Mouse (Mus musculus): ENCODE measurements around the gene Cnnm3.

Gene Cnnm3

DNA sequence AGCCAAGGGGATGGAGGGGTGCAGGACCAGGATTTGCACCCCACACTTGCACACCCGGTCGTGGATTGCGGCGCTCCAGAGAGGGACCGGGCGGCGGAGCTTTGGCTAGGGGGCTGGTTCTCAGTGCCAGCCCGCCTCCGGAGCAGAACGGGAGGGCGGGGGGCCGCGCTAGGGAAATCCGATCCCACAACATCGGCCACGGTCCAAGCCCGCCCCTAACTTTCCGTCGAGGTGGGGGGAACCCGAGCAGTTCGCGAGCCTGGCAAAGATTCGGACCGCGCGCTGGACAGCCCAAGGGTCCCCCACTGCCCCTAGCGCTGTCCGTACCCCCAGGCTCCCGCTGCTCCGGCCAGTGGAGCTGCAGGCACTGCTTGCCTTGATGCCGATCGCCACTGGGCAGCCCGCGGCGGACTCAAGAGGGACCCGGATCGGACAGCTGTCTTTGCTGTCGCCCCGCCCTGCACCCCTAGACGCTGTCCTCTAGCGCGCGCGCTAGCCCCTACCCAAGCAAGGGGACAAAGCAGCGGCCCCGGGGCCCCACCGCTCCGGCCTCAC lies 45.9 kb downstream of the Cnnm3 start:
- peak; percentile 87 for DNase-seq (ENCODE audit: low spot score)

DNA sequence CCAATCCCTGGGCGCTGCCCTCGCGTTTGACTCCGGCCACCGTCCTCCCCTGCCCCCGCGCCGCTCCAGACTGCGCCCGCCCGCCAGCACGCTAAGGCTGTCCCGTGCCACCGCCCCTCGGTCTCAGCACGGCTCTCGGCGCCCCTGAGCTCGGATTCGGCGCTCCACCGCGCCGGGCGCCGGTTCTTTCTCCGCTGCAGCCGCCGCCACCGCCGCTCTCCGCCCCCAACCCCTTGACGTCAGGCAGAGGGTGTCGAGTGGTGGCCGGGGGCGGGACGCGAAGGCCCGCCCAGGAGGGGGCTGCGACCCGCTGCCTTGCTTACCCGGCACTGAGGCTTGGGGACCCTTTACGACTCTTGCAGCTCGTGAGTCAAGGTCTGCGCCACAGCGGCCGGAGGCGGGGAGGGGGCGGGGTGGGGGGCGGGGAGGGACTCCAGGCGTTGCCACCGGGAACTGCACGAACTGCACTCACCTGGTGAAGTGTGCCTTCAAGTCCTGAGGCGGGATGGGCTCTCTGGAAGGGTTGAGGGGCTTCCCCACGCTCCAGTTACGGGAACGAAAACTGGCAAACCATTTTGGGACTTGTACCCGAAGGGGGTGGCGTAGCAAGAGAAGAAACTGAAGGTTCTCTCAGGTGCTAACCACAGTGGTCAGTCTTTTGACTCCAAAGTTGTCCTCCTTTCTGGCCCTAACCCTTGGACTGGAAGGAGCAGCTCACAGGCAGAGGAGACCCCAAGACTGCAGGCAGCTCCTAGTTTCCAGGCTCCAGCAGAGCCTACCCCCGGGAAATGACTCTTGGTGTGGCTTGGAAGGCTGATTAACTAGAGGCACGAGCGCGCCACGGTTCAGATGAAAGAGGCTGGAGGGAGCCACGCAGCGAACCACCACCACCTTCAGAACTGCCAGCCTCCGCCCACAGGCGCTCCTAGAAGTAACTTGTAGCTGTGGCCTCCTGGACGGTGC lies 46.6 kb downstream of the Cnnm3 start, which contains the start of gene Sema4c:
Sema4c (minus strand) TSS at position 319 of the 963 bp plus-strand sequence.
- DNase-seq (ENCODE audit: low spot score) = peak; percentile 88

DNA sequence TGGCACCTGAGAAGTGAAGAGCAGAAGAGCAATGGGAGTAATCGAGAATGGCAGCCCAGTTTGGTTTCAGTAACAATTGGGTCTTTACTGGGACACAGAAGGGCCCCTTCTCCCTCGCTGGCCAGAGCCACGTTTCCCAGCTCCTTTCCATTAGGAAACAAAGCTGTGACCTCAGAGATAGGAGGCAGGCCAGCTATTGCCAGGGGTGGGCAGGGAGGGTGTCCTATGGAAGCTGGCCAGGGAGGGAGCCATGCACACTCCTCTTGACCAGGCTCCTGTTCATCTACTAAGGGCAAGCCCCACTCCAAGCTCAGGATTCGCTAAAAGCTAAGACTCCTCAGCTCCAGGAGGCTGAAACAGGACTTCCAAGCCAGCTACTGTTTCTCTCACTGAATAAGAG lies 47.6 kb downstream of the Cnnm3 start:
- DNase-seq (ENCODE audit: low spot score) = peak; percentile 53

DNA sequence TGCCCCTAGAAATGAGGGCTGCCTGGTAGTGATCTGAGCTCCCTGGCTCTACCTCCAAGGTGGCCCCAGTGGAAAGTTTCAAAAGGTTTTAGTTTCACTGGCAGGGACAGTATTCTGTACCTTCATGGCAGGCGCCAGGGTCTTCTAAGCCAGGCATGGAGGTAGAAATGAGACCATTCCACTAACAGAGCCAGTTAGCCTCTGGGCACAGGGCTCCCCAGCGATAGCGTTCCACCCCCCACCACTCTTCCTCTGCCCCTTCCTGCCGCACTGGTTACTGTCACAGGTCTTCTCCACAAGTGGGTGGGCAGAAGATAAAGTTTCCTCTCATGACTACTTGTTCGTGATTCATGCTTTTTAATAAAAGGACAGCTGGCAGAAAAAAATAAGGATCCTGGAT lies 48.2 kb downstream of the Cnnm3 start:
- DNase-seq (ENCODE audit: low spot score) = no peak

DNA sequence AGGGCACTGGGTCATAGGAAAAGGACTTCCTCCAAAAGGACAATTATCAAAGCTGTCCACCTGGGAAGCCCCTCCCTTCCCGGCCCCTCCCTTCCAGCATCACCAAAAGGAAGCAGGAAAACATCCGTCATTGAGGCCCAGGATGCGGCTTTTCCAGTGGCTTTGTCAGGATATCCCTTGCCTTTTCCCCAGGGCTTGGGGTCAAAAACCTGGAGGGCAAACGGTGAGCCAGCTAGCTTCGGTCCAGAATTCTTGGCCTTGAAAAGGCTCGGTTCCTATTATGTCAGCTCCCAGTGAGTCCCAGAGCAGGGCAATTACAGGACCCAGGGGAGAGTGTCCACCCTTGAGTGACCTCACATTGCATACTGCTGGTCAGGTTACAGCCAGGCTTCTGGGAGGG lies 49.2 kb downstream of the Cnnm3 start:
- no peak for DNase-seq (ENCODE audit: low spot score)

DNA sequence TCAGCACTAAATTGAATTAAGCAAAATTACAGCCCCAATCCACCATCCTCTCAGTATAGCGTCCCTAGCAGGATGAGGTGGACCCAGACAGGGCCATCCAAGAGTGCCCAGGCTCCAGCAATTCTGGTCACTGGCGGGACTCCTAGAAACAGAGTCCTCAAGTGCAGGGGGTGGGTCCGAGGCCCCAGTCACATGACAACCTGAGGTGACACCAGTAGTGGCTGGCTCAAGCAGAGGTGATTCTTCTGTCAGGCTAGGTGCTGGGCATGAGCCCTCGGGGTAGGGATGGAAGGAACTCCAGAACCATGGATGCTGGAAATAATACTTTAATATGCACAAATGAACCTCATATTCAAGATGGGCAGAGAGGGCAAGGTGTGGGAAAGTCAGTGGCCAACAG lies 50.7 kb downstream of the Cnnm3 start:
- no peak for DNase-seq (ENCODE audit: low spot score)

DNA sequence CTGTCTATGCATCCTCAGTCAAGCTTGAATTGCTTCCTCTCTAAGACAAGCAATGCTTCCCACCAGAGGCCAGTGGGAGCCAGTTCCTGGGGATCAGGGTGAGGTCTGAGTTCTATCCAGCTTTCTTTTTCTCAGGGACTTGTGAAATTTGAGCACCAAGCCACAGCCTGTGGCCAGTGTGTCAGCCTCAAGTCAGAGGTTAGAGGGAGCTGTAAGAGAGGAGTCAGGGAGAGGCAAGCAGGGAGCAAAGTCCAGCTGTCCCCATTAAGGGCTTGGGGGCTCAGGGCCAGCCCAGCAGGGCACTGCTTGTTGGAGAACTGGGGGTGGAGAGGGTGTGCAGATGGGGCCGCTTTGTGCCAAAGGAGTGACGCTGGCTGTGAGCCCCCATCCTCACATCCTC lies 51.5 kb downstream of the Cnnm3 start:
- DNase-seq (ENCODE audit: low spot score) = peak; percentile 16

DNA sequence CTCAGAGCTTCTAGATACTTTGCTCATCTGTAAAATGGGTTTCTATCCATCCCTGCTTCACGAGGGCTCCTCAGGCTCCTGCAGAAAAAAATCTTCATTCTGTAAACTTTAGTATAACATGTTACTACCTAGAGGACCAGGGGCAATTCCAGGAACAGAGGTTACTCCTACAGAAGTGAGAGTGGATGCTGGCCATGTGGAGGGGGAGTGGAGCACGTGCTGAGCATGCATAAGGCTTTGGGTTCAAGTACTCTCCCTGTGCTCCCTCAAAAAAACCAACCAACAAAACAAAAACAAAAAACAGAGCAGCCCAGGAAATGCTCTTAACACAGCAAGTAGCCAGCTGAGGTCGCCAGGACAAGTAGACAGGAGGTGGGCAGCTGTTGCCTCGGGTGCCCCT lies 52.0 kb downstream of the Cnnm3 start:
- no peak for DNase-seq (ENCODE audit: low spot score)

DNA sequence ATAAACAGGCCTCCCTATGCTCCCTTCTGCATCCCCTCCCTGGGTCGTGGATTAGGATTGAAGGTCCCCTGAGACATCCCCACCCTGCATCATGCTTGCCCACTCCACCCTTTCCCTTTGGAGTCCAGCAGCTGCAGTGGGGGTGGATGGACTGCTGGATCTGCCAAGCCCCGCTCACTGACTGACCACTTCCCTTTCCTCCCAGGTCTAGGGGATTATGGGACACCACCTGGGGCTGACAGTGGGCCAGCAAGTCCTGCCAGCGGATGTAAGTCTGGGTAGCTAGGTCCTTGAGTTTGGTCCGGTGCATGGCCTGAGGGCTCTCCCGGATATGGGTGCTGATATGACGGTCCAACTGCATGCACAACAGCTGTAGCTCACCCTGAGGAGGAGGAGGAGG lies 52.4 kb downstream of the Cnnm3 start:
- no peak for DNase-seq (ENCODE audit: low spot score)

DNA sequence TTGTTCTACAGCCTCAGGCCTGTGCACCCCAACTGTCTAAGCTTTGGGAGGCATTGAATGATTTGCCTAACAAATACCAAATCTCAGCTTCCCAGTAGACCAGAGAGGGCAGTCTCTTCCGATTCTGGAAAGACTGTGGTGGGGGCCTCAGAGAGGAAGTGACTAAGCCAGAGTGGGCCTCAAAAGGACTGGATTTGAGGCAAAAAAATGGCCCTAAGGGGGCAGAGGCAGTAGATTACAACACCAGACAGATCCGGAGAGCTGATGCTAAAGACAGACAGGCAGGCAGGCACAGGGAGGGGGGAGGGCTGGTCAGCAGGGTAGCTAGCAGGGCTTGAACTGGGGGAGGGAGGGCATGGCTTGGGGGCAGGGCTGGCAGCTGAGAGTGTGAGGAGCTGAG lies 54.8 kb downstream of the Cnnm3 start:
- no peak for DNase-seq (ENCODE audit: low spot score)

DNA sequence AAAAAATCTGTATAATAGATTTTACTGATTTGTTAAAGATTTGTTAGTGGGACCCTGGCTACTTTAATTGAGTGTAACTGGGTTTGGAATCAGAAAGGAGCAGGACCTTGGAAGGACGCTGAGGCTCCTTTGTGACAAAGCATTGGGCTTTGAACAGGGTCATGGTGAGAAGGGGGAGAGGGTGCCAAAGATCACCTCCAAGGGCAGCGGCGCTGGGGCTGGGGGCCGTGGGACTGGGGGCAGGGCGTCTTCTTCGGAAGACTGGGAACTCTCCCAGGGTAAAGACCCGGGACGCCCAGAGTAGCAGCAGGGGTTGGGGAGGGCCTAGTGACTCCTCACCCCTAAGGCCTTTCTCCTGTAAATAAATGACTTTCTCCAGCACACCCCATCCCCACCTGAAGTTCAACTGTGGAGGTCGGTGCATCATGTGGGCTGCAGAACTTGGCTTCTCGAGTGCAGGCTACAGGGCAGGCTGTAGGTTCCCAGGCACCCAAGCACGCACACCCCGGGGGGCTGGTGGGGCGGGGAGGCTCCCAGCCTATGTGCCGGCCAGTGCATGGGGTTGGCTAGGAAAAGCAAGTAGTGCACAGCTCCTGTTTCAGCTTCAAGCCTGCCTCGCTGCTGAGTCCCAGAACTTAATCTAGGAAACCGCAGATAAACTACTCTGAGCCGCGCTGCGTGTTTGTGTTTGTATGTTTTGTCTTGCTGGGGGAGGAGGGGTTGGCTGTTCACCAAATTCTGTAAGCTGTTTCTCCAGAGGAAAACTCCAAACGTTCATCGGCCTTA lies 56.3 kb downstream of the Cnnm3 start:
- no peak for DNase-seq (ENCODE audit: low spot score)

DNA sequence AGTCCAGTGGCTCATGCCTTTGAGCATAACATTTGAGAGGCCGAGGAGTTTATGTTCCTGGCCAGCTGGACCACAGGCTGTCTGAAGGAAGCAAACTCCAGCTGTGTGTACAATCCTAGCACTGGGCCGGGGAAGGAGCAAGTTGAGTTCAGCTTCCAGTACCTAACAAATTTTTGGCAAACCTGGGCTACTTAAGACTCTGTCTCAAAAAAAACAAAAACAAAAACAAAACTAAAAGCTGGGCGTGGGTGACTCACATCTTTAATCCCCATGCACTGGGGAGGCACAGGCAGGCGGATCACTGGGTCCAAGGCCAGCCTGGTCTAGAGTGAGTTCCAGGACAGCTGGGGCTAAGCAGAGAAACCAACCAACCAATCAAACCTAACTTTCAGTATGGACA lies 57.1 kb downstream of the Cnnm3 start:
- no peak for DNase-seq (ENCODE audit: low spot score)

DNA sequence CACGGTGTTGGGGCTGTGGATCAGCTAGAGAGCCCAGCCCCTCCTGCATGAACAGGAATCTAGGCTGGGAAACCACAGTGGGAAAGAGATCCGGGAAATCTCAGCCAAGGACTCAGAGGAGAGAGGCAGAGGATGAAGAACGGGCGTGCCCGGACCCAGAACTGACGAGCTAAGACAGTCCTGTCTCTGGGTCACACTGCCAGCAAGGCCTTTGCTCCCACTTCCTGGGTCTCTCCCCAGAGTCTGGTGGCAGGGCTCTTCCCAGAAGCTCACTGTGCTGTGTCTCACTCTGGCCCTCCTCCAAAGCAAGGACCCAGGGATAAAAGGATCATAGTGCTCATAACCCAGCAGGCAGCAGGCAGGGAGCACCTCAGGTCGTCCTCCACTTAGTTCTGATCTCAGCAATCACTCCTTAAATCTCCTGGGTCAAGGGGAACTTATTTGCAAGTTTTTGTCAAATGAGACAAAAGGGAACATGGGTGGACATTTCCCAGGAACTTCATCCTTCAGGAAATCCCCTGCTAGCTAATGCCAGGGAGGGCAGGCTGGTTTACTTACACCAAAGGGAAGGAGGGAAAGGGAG lies 58.1 kb downstream of the Cnnm3 start:
- DNase-seq (ENCODE audit: low spot score) = no peak

DNA sequence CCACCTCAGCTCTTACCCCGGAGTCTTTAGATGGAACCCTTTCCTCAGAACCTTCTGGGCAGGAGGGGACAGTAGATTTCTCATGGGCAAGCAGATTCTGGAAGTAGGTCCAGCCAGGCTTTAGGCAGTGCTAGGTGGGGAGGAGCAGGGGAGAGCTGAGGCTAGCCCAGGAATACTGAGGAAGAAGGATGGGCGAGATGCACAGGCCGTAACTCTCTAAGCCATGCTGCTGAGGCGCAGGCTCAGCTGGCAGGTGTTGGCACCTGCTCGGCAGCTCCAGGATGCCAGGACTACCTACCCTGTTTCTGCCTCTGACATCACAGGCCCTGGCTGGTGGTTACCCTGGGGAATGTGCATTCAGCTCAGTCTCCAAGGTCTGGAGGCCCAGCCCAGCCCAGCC lies 58.7 kb downstream of the Cnnm3 start:
- no peak for DNase-seq (ENCODE audit: low spot score)

DNA sequence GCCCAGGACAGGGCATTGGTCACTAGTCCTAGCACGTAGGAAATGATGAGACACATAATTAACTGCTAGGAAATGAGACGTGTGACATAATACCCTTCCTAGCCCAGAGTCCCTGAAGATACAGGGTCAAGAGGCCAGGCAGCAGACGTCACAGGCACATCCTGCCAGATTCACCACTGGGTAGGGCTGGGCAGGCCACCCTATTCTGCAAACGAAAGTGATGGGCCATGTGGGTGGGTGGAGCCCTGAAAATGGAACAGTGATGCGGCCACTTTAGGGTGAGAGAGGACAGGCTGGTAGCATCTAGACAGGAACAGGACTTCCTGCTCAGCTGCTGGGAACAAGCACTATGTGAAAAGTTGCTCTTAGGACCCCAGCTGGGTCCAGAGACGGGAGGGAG lies 60.0 kb downstream of the Cnnm3 start:
- DNase-seq (ENCODE audit: low spot score) = no peak

DNA sequence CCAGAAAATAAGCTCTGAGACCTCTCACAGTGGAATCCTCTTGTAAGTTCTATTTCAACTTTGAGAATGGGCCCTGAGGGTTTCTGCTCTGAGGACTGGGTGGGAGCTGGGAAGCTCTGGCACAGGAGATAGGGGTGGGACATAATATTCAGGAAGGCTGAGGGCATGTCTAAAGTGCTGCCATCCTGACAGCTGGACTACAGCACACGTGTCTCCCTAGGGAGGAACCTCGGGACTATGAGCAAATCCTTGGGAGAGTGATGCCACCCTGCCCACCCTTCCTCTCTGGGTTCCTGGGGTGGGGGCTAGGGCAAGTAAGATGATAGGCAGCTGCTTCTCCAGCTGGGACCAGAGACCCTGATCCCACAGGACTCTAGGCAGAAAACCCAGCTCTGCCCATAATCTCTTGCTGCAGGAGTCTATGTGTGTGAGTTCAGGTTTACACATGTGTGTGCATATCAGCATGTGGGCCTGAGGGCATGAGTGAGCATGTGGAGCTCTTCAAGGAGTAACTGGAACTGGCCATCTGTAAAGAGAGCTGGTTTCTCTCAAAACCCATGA lies 60.6 kb downstream of the Cnnm3 start:
- no peak for DNase-seq (ENCODE audit: low spot score)

DNA sequence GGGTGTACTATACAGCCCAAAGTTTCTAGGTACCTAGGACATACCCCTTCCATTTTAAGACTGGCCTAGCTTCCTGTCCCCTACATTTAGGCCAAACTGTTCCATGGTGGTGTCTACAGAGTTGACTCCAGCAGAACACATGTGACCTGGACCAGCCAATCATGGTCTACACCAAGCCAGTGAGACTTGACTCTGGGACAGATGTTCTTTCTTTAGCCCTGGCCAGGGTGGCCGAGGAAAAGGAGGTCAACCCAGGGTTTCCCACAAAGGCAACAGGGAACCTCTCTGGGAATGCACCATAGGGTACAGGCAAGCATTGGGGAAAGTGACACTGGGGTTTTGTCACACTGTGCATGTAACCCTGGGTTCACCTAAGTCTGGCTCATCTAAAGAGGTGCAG lies 61.0 kb downstream of the Cnnm3 start:
- no peak for DNase-seq (ENCODE audit: low spot score)

DNA sequence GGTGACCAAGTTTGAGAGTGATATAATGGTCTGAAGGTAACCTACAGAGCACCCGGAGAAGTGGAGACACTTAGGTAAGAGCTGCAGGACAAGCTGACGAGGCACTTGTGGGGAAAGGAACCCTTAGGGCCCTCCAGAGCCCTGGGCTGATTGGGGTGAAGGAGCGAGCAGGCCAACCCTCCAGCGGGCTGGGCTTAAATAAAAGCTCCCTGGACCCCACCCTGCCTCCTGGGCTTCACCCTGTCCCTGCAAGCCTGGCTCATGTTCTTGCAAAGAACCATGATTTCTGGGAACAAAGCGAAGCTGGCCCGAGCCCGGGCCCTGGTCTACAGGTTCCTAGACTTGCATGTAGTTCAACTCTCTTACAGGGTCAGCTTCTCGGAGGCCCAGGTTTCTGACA lies 61.9 kb downstream of the Cnnm3 start:
- DNase-seq (ENCODE audit: low spot score) = no peak

DNA sequence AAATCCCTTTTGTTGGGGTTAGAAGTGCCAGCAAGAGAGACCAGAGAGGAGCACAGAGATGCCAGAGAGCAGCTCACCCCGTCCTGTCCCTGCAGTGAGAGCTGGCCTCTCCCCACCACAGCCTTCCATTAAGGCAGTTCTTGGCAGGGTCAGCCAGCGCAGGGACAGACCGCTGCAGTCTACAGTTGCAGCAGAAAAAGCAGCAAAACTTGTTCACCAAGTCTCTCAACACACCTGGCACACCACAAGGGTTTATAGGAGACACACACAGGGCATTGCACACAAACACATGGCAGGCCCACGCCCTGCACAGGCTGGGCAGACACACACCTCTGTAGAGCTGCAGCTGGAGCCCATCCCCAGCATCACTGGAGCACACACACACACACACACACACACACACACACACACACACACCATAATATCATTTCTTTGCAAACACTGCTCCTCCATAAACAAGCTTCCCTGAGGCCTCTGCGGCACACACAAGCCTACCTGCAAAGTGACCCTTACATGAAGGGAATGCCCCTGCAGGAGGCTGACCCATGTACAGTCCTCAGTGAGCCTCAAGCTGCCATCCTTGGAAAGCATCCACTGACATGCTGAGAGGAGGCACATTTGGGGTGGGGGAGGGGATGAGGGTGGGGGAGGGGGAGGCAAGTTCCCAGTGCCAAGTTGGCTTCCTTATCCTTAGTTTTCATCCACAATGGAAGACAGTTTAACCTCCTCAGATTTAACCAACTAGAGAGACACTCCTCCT lies 62.7 kb downstream of the Cnnm3 start:
- no peak for DNase-seq (ENCODE audit: low spot score)

DNA sequence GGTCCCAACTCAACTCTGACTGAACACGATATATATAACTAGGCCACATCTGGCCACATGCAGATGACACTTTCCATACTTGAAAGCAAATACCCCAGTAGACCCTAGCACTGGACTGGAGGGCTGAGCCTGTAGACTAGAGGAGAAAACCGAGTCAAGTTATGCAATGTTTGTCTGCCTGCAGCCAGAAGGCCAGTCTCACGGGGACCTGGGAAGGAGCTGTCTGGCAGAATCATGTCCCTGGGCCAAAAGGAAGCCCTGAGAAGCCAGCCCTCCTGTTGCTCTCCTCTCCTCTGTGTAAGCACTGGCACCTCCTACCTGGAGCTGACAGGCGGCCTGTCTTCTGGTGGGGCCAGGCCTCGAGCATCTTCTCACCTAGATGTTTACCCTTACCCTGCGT lies 63.7 kb downstream of the Cnnm3 start:
- DNase-seq (ENCODE audit: low spot score) = no peak

DNA sequence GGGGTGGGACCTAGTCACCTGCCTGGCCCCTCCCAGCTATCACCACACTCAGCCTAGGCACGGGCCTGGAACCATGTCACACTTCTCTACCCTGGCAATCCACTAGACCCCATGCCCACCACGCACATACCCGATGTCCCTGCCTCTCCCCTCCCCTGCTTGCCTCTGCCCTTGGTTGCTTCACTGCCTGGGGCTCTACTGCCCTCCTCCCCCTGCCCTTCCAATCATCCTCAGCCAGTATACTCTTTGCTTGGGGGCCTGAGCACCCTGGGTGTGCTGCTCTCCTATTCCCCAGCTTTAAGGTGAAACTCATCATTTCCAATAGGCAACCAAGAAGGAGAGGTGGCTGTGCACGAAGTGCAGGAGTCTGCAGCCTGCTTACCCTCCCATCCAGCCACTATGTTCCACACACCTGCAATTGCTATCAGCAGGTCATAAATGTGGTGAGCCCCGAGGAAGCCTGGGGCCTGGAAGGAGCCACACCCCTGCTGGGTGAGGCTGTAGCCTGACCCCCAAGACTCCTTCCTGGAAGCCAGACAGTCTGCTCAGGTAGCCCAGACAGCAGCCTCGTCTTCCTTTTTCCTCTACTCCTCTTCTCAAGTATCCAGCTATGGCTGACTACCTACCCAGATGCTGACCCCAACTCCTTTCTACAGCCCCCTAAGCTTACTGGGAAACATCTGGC lies 65.5 kb downstream of the Cnnm3 start:
- no peak for DNase-seq (ENCODE audit: low spot score)
